Mouse (Mus musculus) thymus, adult 2 months (tissue): Measurements from ENCODE around the gene Glra3.

Experiments used
- CTCF ChIP-seq: fragments of 200-500 bp; IDR thresholded peaks from 2 replicates; pipeline ENCODE4 v1.5.1; 2012; ENCODE audit warnings: mild to moderate bottlenecking, control low read depth, low read length, moderate library complexity, borderline replicate concordance; ENCODE audit not compliant: control insufficient read depth, poor library complexity, insufficient read depth; ENCODE audit errors: extremely low read depth
- POLR2A ChIP-seq: fragments of 200-500 bp; IDR thresholded peaks from 2 replicates; pipeline ENCODE4 v1.6.1; 2012; ENCODE audit warnings: mild to moderate bottlenecking, low read length, control low read depth, moderate library complexity; ENCODE audit not compliant: control insufficient read depth, poor library complexity, insufficient read depth; ENCODE audit errors: extremely low read depth

DNA sequence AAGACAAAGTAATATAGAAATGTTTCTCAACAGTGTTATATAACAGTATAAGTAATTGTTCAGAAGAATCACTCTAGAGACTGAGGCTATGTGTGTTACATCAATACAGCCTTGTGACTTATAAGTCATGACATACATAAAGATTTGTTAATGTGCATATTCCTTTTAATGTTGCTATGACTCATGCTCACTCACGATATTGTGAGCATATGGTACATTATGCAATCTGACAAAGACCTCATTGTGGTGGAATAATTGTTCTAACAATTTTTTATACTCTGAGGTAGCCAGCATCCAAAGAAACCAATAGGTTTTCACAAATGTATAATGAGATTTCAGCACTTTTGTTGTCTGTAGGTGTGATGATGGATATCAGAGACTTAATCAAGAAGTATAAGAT lies 210.4 kb downstream of the Glra3 start:
- TF ChIP-seq CTCF (no peak), POLR2A (no peak)
